Mouse (Mus musculus) urinary bladder, postnatal 14 days (tissue): ENCODE measurements around the gene Tmco1.

Experiments
- DNase-seq: peaks from one replicate; pipeline ENCODE4 v3.0.0; 2021; ENCODE audit warnings: low spot score

Gene Tmco1

DNA sequence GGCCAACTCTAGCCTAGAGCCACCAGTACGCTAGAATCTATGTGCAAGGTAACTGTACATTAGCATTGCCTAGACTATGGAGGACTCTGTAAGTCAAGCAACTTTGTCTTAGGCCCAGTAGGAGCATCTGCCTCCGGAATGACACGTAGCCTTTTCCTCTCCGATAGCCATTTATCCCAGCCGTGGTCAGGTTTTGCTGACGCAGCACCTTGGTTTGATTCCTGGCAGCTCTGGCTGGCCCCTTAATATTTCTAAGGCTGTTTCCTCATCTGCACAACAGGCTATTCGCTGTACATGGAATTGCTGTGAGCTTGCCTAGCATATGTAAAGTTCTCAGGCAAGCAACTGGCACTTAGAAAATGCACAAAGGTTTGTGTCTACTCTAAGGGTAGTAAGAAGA, 64.6 kb downstream of the Tmco1 start:
- DNase-seq: no peak

DNA sequence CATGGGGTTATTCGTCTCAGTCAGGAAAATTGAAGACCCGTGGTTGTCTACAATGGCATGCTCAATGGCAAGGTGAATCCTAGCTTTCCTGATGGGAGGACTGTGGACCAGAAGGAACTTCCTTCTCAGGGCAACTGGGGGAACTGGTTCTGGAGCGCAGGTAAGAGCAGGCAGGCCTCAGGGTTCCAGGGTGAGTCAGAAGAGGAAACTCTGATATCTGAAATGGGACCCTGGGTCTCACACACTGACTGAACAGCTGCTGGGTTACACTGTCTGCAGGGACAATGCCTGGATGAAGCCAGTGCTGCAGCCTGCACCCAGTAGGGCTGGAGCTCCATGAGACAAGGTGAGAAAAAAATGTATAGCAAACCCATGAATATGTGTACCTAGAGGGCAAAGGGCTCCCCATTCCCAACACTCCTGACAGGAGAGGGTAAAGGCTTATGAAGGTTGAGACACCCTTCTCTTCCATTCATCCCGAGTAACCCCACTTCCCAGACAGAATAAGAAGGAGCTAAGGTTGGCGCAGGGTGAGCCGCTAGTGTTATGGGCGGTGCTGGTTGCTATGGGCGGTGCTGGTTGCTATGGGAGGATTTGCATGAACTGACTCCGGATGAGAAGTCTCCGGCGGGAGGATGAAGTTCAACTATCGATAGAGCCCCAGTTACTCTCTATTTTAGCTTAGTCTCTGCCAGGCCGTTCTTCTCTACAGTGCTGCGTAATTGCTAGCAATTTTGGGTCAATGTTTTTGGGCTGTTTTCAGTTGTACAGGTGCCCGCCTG, 66.0 kb downstream of the Tmco1 start:
- DNase-seq: peak; percentile 63

DNA sequence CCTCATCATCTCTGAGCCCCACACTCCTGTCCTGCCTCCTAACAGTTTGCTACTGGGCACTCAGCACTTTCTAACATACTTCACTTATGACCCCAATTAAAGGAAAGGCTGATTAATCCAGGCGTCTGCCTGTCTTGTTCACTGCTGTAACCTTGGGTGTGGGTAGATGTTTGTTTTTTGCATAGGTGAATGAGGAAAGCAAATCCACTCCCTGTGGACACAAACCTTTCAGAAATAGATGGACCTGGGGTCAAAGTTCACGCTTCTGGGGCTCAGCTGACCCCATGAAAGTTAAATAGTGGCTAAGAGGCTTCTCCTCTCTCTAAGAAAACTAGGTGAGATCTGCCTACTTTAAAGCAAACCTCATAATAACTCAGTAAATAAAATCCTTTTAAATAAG, 66.8 kb downstream of the Tmco1 start:
- no peak for DNase-seq

DNA sequence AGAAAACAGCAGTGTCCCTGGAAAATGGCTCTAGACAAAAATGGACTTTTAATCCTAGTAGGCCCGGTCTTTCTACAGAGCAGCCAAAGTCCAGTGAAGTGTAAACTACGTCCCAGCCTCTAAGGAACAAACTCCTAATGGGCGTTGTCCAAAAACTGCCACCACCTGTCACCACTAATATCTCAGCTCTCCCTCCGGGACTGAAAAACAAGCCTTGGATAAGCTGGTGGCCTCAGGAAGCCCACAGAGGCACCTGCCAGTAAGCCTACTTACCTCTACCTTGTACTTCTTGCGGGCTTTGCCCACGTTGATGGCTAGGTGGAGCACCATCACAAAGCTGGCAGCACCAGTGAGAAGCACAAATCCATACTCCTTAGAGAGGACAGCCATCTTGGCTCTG, 69.8 kb downstream of the Tmco1 start:
- DNase-seq: no peak

DNA sequence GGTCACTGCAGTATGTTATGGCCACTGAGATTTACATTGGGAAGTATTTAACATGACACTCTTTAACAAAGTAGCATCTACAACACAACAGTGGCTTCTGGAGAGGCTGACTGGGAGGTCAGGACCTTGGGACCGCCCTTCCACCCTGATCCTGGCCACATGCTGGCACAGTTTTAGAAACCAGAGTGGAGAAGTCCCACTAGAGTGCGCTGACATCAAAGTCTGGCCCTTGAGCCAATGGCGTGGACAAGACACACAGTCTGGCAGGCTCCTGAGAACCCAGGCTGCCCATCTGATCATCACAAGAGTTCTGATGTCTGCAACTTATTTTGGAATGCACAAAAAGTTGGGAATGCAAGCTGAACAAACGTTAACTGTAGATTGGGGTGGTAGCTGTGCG, 71.6 kb downstream of the Tmco1 start:
- no peak for DNase-seq

DNA sequence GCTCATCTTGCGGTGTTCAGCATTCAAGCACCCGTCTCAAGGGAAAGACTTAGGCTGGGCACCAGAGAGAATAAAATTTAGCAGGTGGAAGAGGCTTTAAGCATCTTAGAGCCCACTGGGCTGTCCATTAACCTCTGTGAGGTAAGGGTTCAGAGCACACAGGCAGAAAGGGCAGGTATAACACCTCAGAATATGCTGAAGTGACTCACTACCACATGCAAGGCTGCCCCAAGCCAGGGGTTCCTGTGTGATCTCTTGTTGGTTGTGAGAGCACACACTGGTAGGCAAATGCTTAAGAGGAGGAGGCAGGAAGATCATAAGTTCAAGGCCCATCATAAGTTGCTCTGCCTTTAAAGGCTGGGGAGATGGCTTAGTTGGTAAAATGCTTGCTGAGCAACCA, 72.0 kb downstream of the Tmco1 start:
- no peak for DNase-seq

DNA sequence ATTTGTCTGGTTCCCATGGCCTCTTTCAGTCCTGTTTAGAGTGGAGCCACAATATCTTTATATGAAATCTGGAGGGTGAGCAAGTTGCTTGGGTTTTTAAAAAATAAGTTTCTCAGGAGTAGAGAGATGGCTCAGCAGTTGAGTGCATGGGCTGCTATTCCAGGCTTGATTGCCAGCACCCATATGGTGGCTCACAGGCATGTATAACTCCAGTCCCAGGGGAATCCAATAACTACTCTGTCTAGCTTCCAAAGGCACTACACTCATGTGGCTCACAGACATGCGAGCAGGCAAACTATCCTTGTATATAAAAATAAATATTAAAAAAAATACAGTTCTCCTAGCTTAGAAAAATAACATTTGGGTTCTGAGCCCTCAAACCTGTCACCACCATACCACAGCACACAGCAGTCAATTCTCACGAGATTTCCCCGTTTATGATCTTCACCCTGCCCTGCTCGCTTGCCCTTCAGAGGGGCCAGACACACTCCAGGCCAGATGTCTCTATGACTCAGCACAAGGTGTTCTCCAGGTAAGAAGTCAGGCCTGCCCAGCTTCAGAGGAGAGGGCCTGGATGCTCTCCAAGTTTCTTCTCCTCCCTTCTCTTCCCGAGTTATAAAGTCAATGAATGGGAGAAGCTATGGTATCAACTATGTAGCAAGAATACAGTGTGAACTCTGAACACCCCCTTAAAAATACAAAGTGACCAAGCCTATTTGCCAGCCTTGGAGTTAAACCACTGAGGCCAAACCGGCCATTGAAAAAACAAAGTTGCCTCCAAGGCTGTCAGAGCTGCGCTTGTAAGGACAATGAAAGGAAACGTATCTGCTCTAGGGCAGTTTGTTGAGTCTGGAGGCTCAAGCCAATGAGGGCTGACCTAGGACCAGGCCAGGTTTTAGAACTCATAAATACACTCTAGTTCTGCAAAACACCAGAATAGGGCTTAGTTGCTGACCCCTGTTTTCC, 73.2 kb downstream of the Tmco1 start:
- peak; percentile 55 for DNase-seq

DNA sequence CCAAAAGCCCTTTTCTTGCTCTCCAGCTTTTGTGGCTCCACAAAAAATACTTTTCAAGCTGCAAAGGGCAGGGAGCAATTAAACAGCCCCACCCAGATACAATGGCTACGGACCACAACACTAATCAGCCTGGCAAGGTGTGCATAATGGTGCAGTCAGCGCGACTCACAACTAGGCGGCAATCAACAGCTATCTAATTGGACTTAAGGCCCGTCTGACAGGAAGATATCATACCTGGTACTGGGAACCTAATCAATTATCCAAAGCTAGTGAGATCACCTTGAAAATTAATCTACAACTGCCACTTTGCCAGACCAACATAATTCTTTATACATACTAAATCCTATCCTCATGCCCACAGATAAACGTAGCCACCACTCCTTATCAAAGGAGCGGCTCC, 74.1 kb downstream of the Tmco1 start:
- no peak for DNase-seq

DNA sequence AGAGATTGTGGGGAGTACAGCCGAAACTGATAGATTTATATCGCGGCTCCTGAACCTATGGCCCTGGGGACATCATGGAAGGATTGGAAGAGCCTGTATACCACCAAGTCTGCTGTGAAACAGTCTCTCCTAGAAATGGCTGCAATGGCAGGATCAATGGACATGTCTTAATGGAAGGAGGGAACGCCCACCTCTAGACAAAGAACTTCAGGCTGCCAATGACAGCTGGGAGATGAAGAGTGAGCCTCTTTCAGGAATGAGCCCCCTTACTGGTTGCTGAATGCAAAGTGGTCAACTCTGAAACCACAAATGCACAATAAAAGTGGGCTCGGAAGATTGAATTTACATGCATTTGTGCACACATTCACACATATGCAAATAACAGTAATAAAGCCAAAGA, 74.6 kb downstream of the Tmco1 start:
- no peak for DNase-seq

DNA sequence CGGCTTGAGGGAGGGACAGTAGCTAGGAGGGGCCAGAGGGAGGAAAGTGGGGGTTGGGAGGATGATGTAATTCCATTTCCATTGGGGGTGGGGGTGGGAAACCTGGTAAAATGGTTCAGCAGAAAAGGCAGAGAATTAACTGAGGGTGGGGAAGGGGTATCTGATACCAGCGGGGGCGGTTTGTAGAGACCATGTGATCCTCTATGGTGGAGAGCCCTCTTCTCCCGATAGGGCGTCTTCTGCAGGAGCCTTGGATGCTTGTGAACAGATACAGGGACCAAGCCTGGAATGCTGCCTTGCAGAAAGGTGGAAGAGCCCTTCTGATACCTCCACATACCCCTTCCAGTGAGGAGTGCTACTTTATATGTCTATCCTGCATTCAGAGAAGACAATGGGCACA, 75.0 kb downstream of the Tmco1 start:
- no peak for DNase-seq
